Mouse (Mus musculus): ENCODE measurements at regions not wholly inside any gene's neighbourhood (a gene's known extent, or its start where the extent isn't known, plus 50 kb on each side); places are given as distances from the start of the nearest gene placed in this dataset.
"Not testable (repeated sequence)": the region's sequence is repeated elsewhere in the genome, so short reads cannot be mapped to it uniquely, and the experiment has no call there.

DNA sequence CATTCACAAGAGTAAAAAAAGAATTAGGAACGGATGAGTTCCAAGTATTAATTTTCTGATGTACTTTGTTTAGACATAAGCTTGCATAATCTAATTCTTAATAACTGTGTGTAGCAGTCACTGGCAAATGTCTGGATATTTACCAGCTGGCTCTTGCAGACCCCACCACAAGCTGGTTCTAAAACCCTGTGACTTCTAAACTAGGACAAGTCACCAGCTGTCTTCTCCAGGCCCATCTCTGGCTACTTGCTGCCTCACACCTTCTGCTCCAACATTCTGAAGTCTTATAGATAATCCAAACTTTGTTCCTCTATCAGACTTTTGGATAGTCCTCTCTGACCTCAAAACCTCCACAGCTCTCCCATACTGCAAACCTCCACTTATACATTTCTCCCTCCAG, 189.9 kb upstream of the Rhobtb1 start:
- no peak for DNase-seq

DNA sequence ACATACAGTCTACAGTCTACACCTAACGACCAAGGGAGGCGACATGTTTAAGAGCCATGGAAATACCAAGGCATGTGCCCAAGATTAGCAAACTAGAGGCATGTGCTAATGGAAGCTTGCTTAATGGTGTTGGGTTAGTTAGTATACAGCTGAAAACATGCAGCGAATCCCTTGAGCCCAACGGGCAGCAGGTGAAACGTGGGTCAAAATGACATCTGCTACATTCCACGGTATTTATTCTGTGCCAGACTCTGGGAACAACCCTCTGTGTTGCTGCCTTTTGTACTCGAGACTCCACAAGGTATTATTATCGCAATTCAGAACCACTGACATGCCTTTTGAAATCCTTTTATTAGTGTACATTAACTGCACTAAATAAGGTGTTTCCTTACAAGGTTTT, 188.1 kb upstream of the Rhobtb1 start:
- DNase-seq: no peak

DNA sequence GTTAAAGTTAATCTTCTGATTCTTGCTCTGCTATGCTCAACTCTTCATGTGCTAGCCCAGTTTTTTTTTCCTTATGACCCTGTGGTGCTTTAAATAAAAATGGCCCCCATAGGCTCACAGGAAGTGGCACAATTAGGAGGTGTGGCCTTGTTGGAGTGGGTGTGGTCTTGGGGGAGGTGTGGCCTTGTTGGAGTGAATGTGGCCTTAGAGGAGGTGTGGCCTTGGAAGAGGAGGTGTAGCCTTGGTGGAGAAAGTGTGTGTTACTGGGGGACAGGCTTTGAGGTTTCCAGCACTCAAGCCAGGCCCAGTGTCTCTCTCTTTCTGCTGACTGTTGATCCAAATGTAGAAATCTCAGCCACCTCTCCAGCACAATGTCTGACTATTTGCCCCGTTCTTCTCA, 186.0 kb upstream of the Rhobtb1 start:
- no peak for DNase-seq

DNA sequence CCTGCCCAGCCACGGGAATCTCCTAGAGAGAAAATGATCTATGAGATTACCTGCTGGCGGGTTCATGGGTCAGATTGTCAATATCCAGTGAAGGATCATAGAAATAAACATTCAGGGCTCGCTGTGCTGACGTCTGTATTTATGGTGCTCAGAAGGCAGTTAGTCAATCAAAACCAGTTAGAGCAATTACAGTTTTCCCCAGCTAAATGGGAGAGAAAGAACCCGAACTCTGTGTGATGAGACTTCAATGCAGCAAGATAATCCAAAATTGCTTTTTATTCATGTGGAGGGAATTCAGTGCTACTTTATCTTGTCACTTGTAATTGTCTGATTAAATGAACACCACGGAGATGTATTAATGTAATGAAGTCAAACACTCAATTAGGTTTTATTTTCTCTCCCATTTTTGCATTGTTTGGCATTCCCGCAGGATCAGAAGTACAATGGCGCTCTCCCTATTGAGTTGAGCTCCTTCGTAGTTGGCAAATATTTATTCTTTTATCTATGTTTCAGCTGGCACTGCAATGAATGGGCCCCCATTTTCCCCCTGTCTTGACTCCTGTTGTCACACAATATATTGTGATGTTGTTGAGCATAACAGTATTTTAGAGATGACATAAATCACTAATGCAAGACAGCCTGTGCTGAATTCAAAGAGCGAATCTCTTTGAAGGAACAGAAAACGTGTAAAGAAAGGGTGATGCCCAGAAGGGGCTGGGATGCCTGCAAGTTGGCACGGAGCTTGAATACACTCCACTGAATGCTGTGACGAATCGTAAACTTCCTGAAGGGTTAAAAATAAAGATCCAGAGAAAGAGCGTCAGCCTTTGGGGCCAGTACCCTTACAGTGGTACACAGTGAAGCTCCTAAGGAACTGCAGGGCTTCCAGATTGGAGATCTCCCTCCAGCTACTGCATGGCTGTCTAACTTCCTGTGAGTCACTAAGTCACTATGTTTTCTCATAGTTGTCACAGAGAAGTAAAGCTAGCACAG, 183.0 kb upstream of the Rhobtb1 start:
- no peak for DNase-seq

DNA sequence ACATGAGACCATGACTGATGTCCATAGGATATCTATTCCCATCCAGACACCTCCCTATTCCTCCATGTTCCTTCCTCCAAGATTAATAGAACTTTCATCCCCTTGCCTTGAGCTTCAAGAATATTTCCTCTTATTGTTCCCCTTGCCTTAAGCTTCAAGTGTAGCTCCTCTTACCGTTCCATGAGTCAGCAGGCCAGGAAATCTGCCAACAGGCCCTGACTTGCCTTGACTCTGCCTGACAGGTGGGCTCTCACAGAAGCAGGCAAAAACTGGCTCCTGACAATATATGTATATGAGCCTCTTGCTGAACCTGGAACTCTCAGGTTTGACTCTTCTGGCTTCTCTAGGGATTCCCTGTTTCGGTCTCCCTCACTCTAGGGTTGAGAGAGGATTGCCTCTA, 180.7 kb upstream of the Rhobtb1 start:
- no peak for DNase-seq

DNA sequence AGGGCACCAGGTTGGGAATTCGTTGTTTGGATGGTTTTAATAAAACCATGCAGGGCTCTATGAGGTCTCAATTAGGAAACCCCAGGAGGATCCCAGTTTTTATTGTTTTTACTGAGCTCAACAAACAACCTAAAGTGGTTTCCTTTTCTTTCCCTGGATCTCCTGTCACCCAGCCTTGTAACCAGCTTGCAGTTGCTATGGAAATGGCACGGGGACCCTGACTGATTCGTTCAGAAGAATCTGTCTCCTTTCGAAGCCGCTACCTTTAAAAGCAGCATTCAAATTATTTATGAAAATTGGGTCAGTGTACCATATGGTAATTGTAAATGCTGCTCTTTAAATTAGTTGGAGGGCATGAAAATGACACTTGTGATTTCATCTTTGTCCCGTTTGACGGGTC, 176.5 kb upstream of the Rhobtb1 start:
- DNase-seq: no peak

DNA sequence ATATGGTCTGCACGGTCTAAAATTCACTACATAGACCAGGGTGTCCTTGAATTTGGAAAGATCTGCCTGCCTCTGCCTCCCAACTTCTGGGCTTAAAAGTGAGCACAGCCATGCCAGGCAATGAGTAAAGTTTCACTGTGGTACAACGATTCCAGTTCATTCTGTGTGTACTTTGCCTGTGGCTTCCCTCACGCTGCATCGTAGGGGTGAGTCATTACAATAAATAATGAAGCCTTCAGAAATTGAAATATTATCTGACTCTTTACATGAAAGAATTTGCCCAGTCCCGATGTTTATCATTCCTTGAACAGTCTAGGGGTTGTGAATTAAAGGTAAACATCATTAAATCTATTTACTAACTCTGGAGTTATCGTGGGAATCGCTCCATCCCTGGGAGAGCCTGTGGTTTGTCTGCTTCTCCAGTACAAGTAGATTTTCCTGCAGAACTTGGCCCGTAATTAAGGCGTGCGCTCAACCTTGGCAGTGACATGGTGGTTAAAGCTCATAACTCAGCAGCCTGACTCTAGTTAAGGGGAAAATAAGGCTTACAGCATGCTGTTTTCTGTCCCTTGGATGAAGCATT, 174.7 kb upstream of the Rhobtb1 start:
- DNase-seq: no peak

DNA sequence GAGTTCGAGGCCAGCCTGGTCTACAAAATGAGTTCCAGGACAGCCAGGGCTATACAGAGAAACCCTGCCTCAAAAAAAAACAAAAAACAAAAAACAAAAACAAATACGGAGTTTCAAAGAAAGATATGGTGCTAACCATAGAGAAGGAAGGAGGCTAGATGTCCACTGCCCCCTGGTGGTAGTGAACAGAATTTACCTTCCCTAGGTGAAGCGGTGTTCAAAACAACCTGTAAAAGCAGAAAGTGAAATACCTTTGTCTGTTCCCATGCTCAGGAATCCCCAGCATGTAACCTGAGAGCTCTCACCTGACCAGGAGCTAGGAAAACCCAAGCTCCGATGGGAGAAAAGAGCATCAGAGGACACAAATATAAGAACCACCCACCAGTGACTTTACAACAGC, 173.1 kb upstream of the Rhobtb1 start:
- no peak for DNase-seq

DNA sequence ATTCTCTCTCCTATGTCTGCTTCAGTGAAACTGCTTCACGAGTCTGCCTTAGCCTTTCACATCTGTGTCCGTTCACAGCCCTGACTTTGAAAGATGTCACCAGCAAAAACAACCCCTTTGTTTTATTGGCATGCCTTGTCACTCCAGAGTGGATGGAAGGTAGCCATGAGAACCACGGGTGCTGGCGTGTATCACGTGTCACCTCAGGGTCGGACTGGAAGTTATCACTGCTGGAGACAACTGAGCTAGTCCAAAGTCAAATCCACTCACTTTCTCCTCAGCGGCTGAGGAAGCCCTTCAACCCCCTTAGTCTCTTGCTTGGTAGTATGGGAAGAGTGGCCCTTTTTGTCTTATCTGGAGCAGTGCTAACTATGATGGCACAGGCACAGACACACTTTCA, 171.3 kb upstream of the Rhobtb1 start:
- DNase-seq: no peak

DNA sequence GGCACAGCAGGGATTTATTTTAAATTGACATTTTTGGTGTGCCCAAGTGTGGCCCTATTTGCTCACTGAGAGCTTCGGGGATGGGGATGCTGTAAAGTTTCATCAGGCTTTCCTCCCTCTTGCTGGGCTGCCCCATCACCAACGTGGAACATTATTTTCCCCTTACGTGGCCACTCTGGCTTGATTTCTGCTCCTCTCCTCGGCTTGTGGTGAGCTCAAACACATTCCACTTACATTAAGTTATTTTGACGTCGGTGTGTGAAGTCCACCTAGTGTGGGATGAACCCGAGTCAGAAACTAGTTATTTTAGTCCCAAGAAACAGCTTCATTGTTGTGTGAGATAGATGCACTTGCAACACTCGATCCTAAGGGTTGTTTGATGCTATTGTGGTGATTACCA, 168.9 kb upstream of the Rhobtb1 start:
- DNase-seq: no peak

DNA sequence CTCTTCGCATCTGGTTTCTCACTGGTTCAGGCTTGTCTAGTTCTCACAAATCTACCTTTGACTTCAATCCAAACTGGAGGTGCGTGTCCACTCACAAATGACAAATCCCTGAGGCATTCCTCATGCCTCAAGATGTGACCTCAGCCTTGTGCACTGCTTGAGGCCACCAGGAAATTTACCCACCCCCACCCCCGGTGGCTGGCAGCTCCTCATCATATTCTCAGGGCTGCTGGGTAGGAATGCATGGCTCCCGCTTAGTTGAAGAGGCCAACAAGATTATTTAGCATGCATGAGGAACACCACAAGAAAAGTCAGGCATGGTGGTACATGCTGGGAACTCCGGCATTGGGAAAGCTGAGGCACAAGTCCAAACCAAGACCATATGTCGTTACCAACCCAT, 160.7 kb upstream of the Rhobtb1 start:
- DNase-seq: no peak

DNA sequence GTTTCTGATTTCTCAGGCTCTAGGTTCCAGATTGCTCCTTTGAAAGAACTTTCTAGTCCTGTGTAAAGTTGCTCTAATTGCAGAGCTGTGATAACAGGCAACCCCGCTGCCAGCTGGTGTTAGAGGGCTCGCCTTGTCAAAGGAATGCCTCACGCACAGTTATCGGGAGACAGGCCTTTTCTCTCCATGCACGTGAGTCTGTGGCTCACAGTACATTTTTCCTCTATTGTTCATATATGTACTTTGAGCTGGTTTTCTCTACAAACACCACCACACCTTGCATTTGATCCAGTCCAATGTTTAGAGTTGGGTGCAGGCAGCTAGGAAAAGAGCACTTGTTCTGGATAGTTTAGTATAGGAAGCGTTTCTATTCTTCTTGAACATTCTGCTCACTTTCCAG, 151.6 kb upstream of the Rhobtb1 start:
- no peak for DNase-seq

DNA sequence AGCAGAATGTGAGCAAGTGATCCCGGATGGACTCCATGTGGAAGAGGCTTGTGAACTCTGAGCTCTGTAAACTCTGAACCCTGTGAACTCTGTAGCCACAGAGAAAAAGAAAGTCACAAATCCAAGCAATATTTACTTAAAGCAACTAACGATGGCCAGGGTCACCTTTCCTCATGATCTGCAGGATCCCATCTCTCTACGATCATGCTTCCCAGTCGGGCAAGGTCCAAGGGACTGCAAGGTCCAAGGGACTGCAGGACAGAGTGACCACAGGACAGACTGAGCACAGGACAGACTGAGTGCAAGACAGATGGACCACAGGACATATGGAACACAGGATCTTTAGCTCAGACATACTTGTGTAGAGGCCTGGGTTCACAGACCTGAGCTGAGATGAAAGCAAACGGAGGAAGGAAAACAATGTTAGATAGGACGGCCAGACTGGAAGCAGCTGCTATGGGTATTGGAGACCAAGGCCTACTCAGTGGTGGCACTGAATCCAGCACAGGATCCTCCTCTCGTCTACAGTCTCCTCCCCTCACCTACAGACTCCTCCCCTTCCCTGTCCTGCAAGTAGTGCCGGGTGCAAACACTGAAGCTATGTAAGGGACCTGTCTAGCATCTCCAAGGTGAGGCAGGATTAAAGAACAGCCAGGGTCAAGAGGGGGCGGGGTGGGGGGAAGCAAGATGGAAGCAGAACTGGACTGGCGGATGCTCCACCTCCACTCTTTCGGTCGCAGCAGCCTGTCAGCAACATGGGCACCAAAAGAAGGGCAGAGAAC, 149.4 kb upstream of the Rhobtb1 start:
- DNase-seq: no peak

DNA sequence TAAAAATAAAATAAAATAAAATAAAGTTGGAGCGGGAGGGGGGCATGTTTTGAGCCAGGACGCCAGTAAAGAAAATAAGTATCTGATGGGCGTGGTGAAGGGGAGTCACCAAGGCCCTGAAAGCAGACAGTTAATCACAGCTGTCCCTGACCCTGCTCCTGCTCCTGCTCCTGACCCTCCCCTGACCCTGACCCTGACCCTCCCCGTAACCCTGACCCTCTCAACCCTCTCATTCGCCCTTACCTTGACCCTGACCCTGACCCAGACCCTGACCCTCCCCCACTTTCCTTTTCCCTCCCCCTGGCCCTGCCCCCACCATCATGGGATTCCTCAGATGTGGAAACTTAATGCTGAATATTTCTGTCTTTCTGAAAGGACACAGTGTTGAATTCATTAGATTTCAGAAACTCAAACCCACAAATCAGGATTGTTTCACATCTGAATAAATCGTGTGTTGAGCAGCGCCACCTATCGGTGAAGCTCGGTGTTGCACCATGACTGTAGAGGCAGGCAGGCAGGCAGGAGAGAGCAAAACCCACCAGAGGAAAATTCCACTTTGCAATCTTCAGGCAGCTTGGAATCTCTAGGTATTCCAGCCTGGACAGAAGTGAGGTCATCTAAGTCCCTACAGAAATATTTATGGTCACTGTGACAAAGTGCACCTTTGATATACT, 145.9 kb upstream of the Rhobtb1 start:
- DNase-seq: peak; percentile 46 to 57

DNA sequence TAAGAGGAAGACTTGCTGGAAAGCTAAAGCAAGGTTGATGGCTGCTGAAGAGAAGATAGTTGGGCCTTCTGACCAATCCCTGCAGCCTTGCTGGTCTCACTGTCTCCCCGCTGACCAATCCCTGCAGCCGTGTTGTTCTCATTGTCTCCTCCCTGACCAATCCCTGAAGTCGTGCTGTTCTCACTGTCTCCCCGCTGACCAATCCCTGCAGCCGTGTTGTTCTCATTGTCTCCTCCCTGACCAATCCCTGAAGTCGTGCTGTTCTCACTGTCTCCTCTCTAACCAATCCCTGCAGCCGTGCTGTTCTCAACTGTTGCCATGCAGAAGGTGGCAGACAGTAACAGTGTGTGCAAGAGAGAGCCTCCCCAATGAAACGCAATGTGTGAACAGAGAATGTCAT, 142.6 kb upstream of the Rhobtb1 start:
- not testable (repeated sequence) for DNase-seq

DNA sequence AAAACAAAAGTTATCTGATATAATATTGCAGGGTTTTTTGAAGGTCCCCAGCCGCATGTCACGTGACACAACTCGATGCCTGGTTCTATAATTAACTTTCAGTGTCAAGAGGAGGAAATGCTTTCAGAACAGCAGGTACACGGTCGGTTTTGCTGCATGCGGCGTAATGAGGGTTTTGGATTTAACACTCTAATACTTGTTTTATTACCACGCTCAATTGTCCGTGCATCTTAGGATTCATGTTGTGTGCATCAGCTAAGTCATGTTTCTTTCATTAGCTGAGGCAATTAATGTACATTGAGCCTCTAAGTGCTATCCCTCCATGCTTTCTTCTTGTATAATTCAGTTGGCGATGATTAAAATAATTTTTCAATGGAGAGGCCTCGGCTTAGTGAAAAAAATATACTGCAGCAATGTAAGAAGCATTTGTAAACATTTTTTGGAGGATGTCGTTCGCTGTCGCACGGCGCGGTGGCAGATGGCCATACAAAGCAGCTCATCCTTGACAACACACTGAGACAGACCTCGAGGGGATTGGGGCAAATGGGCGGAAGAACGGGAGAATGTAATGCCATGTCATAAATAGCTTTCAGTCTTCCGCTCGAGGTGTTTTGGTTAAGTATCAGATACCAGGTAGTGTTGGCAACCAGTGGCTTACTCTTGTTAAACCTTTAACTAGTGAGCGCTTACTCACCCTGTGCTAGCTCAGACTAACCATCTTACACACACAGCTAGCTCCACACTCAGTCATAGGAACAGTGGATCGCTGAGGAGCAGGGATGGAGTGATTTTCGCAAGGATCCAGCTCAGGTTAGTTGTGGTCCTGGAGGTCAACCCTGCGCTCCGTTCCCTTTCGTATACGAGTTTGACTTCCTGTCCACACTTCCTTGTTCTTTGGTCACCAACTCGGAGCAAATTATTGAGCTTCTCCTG, 130.2 kb upstream of the Rhobtb1 start:
- DNase-seq: no peak

DNA sequence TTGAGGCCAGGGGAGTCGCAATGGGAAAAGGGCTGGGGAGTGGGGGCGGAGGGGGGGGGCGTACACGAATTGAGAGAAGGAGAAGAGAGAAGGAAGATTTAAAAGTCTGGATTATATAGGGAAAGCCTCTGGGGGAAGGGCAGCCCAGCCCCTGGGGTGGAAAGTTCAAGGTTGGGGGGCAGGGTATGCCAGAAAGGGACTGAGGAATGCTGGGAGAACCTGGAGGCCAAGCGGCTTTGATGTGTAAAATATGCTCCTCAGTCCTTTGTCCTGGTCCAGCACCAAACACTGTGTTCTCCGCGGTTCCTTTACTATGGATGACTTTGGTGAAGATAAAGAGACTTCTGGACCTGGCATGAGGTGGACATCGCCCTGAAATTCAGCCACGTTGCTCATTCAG, 117.8 kb upstream of the Rhobtb1 start:
- DNase-seq: no peak

DNA sequence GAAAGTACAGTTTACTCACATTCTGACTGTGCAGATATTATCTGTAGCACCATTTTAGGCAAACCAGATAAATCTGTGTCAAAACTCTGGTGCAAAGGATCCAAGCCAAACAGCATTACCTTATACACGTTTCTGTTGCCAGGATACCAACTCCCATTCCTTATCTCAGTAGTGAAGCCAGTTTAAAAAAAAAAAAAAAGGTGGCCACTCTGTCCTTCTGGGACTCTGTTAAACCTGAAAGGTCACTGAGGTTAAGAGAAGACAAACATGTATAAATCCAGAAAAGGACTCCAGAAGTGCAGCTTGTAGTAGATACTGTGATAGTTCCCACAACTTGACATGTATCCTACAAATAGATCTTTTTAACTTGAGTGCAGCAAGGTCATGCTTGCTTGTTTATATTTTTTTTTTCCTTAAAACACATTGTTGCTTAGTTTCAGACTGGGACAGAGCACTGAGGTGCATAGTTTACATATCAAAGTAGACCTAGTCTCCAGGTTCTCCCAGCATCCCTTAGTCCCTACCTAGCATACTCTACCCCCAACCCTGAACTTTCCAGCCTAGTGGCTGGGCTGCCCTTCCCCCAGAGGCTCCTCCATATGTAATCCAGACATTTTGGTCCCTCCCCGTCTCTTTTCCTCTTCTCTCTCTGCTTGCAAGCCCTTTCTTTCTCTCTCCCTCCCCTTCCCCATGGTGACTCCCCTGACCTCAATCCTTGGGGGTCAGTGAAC, 116.7 kb upstream of the Rhobtb1 start:
- DNase-seq: no peak

DNA sequence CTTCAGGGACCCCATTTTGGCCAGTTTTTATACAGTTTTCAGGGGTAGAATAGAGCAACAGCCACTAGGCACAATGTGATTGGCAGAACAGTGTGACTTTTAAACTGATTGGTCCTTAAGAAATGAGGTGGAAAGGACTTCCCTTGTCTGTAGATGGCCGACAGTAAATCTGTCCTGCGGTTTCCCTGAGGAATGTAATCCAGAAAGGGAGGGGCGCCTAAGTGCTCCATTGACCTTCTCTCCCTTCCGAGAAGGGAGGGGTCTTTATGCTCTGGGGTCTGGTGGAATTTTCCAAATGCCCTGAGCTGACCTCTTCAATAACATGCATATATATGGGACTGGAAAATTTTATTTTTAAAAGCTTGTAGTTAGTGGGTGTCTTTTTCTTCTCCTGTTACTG, 115.7 kb upstream of the Rhobtb1 start:
- DNase-seq: not testable (repeated sequence)

DNA sequence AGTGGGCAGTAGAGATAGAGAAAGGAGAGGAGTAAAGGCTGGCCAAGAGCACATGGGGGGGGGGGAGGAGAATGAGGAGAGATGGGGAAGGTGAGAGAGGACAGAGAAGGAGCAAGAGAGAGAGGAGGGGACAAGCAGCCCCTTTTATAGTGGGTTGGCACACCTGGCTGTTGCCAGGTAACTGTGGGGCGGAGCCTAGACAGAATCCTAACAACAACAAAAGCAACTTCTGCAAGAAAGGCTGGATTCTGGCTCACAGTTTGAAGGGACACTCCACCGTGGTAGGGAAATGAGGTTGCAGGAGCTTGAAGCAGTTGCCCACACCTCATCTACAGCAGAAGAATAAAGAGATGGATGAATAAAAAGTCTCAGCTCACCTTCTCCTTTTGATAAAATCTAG, 115.1 kb upstream of the Rhobtb1 start:
- no peak for DNase-seq

DNA sequence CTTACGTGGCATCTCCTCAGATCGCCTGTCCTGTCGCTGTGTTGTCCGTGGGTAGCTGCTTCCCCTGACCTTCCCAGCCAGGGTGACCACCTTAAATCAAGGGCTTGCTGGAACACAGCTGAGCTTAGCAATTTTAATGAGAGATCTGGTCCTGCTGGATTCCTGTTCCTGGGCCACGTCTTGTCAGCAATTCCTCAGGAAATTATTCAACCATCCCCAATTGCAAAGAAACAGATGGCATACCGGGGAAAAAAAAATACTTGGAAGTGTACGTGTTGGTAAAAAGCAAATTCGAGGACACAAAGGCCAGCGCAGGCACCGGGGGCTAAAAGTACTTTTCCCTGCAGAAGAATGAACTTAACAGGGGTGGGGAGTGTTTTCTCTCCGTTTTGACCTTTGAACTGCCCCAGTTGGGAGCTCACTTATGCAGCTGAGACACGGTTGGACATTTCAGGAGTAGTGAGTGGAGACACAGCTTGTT, 107.0 kb upstream of the Rhobtb1 start:
- DNase-seq: no peak

Data from thymus, postnatal 36 days (tissue).